Mouse (Mus musculus) midbrain, embryonic 15.5 days (tissue): ENCODE data around the gene Rcbtb2. TPM values are rescaled to one million over a fixed set of nuclear protein-coding genes. Genes with fewer than 3 reads are reported as not detected.
A peak's percentile ranks its signal among the peaks of the same experiment; 100 is the strongest.

Experiments used
- ATAC-seq: fragments of 200-750 bp; cut with Nextera tagmentation; replicated peaks from 2 replicates; pipeline ENCODE4 v1.8.0; 2017; ENCODE audit warnings: moderate TSS enrichment
- H3K27ac ChIP-seq: fragments of 300-500 bp; sonication (generic); 2 replicates; pipeline ENCODE4 v1.5.1; 2015; ENCODE audit warnings: mild to moderate bottlenecking, inconsistent platforms
- H3K27me3 ChIP-seq: fragments of 300-500 bp; sonication (generic); replicated peaks from 2 replicates; pipeline ENCODE4 v1.6.1; 2015; ENCODE audit warnings: inconsistent platforms
- H3K36me3 ChIP-seq: fragments of 300-500 bp; sonication (generic); replicated peaks from 2 replicates; pipeline ENCODE4 v1.6.1; 2015; ENCODE audit warnings: inconsistent platforms
- H3K4me1 ChIP-seq: fragments of 300-500 bp; sonication (generic); 2 replicates; pipeline ENCODE4 v1.6.1; 2015; ENCODE audit warnings: inconsistent platforms
- H3K4me2 ChIP-seq: fragments of 300-500 bp; sonication (generic); 2 replicates; pipeline ENCODE4 v1.6.1; 2015; ENCODE audit warnings: inconsistent platforms, mild to moderate bottlenecking, moderate library complexity
- H3K4me3 ChIP-seq: fragments of 300-500 bp; sonication (generic); 2 replicates; pipeline ENCODE4 v1.5.1; 2015; ENCODE audit warnings: mild to moderate bottlenecking, inconsistent platforms
- H3K9ac ChIP-seq: fragments of 300-500 bp; sonication (generic); 2 replicates; pipeline ENCODE4 v1.6.1; 2015; ENCODE audit warnings: mild to moderate bottlenecking, inconsistent platforms
- H3K9me3 ChIP-seq: fragments of 300-500 bp; sonication (generic); 2 replicates; pipeline ENCODE4 v1.6.1; 2016; ENCODE audit warnings: inconsistent platforms
- WGBS: fragments of 180-500 bp; shearing (Covaris S2); methylation state at CpG from one replicate; pipeline ENCODE4 v1.1.7; 2015; ENCODE audit warnings: mixed read lengths; 5-methylcytosine and 5-hydroxymethylcytosine counted together
- polyA plus RNA-seq: library from polyadenylated mRNA; unstranded; fragments of >200 nt; fragmentation: Nextera tagmentation; extraction: Ambion mirVana; gene quantifications from 2 replicates; pipeline ENCODE4 v1.2.1, GENCODE M21; 2015

Gene Rcbtb2
- polyA plus RNA-seq, 1 experiment from 2014 or later: 60.3 TPM

DNA sequence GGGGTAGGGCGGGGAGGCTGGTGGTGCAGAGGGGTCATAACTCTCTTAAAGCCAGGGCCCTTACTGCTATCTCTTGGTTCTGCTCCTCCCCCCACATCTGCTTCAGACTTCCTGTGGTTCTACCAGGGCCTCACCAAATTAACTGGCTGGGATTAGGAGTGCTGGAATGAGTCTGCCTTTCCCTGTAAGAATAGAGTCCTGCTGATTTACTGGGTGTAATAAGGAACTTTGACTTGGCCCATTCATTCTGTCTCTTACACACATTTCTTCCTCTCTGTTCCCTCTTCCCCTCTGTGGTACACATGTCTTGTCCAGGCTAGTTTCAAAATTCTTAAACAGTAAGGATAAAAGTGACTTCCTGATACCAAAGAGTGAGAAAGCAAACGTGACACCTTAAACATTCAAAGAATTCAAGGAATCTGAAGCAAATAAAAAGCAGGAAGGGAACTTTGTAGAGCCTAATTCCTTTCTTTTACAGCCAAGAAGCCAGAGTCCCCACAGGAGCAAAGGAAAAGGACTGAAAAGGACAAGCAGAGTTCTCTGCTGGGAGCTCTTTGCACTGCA is 111.7 kb downstream of the Rcbtb2 start:
- WGBS: 12% methylated on average over 2 of the region's 2 CpGs

GRCm38 (mm10) chr14:73237848-73238321 is 115.0 kb downstream of the Rcbtb2 start, which contains the start of gene Lpar6:
Gene Lpar6, plus strand, starts transcription at chr14:73237895.
- no peaks in the 10 kb centered on the region for H3K27me3 ChIP-seq
- H3K4me1 ChIP-seq: peaks cover 19% of the 10 kb centered on the region; the same call in 1 of the 2 replicates
- H3K4me3 ChIP-seq: peak within 1 kb of the TSS; percentile 40
- H3K27ac ChIP-seq: peak within 1 kb of the TSS; percentile 74
- WGBS: under 1% methylated on average over 19 of the region's 19 CpGs
- H3K36me3 ChIP-seq: no peaks in the 10 kb centered on the region
- H3K9ac ChIP-seq: peak within 1 kb of the TSS; percentile 40
- peak; percentile 88 for ATAC-seq
- H3K9me3 ChIP-seq: no peaks in the 10 kb centered on the region
- peak within 1 kb of the TSS; percentile 51 for H3K4me2 ChIP-seq

More for the DNA sequence above, 111.7 kb downstream of the Rcbtb2 start:
- no peaks in the 10 kb centered on the region for H3K36me3 ChIP-seq
- H3K27ac ChIP-seq: no peak overlapping the region
- H3K4me3 ChIP-seq: no peak overlapping the region
- ATAC-seq: no peak
- H3K9me3 ChIP-seq: no peaks in the 10 kb centered on the region
- no peak overlapping the region for H3K9ac ChIP-seq
- peaks cover 24% of the 10 kb centered on the region; the same call in 1 of the 2 replicates for H3K4me1 ChIP-seq
- no peaks in the 10 kb centered on the region for H3K27me3 ChIP-seq
- H3K4me2 ChIP-seq: no peak overlapping the region

DNA sequence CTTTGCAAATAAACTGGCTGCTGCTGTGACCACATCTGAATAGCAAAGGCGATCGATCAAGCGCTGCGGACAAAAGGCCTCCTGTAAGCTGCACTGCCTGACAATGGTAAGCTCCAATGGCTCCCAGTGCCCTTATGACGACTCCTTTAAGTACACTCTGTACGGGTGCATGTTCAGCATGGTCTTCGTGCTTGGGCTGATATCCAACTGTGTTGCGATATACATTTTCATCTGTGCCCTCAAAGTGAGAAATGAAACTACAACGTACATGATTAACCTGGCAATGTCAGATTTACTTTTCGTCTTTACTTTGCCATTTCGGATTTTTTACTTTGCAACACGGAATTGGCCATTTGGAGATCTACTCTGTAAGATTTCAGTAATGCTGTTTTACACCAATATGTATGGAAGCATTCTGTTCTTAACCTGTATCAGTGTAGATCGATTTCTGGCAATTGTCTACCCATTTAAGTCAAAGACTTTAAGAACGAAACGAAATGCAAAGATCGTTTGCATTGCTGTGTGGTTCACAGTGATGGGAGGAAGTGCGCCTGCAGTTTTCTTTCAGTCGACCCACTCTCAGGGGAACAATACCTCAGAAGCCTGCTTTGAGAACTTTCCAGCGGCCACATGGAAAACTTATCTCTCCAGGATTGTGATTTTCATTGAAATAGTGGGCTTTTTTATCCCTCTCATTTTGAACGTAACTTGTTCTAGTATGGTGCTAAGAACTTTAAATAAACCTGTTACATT is 115.8 kb downstream of the Rcbtb2 start:
- H3K27me3 ChIP-seq: no peaks in the 10 kb centered on the region
- ATAC-seq: peak; percentile 89
- peak overlapping the region; percentile 40 for H3K9ac ChIP-seq
- peaks cover 19% of the 10 kb centered on the region; the same call in 1 of the 2 replicates for H3K4me1 ChIP-seq
- H3K36me3 ChIP-seq: no peaks in the 10 kb centered on the region
- H3K4me3 ChIP-seq: peak overlapping the region; percentile 40
- peak overlapping the region; percentile 74 for H3K27ac ChIP-seq
- 1% methylated on average over 20 of the region's 20 CpGs for WGBS
- H3K4me2 ChIP-seq: peak overlapping the region; percentile 51
- H3K9me3 ChIP-seq: no peaks in the 10 kb centered on the region

- Histone ChIP-seq H3K4me2 (peak overlapping the region; percentile 51), H3K27ac (peak overlapping the region; percentile 74), H3K4me1 (peaks cover 17% of the 10 kb centered on the region; the same call in 1 of the 2 replicates), H3K27me3 (no peaks in the 10 kb centered on the region), H3K9ac (peak overlapping the region; percentile 40; the same call in 1 of the 2 replicates), H3K36me3 (no peaks in the 10 kb centered on the region), H3K9me3 (no peaks in the 10 kb centered on the region), H3K4me3 (peak overlapping the region; percentile 40)
- 2% methylated on average over 6 of the region's 6 CpGs for WGBS
- no peak for ATAC-seq
Observed at GRCm38 (mm10) chr14:73239291-73239690, 116.5 kb downstream of the Rcbtb2 start.

GRCm38 (mm10) chr14:73239857-73240256 is 117.0 kb downstream of the Rcbtb2 start:
- no peak overlapping the region for H3K4me2 ChIP-seq

DNA sequence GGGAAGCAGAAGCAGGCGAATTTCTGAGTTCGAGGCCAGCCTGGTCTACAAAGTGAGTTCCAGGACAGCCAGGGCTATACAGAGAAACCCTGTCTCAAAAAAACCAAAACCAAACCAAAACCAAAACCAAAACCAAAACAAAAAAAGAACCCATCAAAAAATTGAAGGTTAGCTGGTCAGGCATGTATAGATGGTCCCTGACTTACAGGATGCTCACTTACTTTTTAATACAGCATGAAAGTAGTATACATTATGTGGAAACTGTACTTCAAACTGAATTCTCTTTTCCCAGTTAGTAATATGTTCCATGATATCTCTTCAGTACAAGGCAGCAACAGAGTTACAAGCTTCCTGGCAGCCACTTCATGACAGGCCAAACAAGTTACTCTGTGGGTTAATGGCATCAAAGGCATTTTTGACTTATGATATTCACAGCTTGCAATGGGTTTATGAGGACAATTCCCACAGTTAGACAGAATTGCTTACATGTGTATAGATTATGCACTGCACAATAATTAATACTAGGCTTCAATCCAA is 121.3 kb downstream of the Rcbtb2 start:
- no peak overlapping the region for H3K9ac ChIP-seq
- H3K4me1 ChIP-seq: no peaks in the 10 kb centered on the region
- no peak overlapping the region for H3K27ac ChIP-seq
- no peak for ATAC-seq
- H3K4me2 ChIP-seq: no peak overlapping the region
- H3K9me3 ChIP-seq: no peaks in the 10 kb centered on the region
- no peaks in the 10 kb centered on the region for H3K27me3 ChIP-seq
- H3K36me3 ChIP-seq: no peaks in the 10 kb centered on the region
- no peak overlapping the region for H3K4me3 ChIP-seq
- WGBS: 92% methylated on average over 2 of the region's 2 CpGs

More at GRCm38 (mm10) chr14:73239857-73240256, 117.0 kb downstream of the Rcbtb2 start:
- peaks cover 14% of the 10 kb centered on the region; the same call in 1 of the 2 replicates for H3K4me1 ChIP-seq
- H3K27ac ChIP-seq: no peak overlapping the region
- WGBS: 53% methylated on average over 3 of the region's 3 CpGs
- no peak for ATAC-seq
- H3K27me3 ChIP-seq: no peaks in the 10 kb centered on the region
- no peak overlapping the region for H3K9ac ChIP-seq
- H3K36me3 ChIP-seq: no peaks in the 10 kb centered on the region
- H3K9me3 ChIP-seq: no peaks in the 10 kb centered on the region
- H3K4me3 ChIP-seq: no peak overlapping the region

DNA sequence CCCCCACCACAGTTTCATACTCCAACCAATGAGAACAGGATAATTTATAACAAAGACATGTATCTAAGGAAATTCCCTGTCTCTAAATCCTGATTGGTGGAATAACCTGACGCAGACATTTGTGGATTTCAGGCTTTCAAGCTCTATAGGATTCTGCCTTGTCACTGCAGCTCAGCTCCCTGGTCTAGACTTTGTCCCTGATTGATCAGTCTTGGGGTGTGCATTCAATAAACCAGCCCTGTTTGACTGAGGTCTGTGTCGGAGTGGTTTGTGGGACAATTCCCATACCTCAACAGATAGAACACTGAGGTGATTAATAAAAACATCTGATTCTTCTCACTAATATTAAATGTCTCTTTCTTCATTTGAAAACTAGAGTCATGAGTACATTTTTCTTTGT is 127.2 kb downstream of the Rcbtb2 start:
- no peaks in the 10 kb centered on the region for H3K27me3 ChIP-seq
- no peak overlapping the region for H3K4me2 ChIP-seq
- no peak overlapping the region for H3K4me3 ChIP-seq
- 99% methylated on average over 2 of the region's 2 CpGs for WGBS
- no peaks in the 10 kb centered on the region for H3K4me1 ChIP-seq
- ATAC-seq: no peak
- no peak overlapping the region for H3K27ac ChIP-seq
- no peak overlapping the region for H3K9ac ChIP-seq
- no peaks in the 10 kb centered on the region for H3K36me3 ChIP-seq
- H3K9me3 ChIP-seq: no peaks in the 10 kb centered on the region

- Histone ChIP-seq H3K4me3 (no peak overlapping the region), H3K36me3 (no peaks in the 10 kb centered on the region), H3K9me3 (no peaks in the 10 kb centered on the region), H3K27me3 (no peaks in the 10 kb centered on the region), H3K9ac (no peak overlapping the region), H3K4me1 (no peaks in the 10 kb centered on the region), H3K4me2 (no peak overlapping the region), H3K27ac (no peak overlapping the region)
- no peak for ATAC-seq
- 67% methylated on average over 2 of the region's 2 CpGs for WGBS
Observed at GRCm38 (mm10) chr14:73252276-73252675, 129.4 kb downstream of the Rcbtb2 start.

DNA sequence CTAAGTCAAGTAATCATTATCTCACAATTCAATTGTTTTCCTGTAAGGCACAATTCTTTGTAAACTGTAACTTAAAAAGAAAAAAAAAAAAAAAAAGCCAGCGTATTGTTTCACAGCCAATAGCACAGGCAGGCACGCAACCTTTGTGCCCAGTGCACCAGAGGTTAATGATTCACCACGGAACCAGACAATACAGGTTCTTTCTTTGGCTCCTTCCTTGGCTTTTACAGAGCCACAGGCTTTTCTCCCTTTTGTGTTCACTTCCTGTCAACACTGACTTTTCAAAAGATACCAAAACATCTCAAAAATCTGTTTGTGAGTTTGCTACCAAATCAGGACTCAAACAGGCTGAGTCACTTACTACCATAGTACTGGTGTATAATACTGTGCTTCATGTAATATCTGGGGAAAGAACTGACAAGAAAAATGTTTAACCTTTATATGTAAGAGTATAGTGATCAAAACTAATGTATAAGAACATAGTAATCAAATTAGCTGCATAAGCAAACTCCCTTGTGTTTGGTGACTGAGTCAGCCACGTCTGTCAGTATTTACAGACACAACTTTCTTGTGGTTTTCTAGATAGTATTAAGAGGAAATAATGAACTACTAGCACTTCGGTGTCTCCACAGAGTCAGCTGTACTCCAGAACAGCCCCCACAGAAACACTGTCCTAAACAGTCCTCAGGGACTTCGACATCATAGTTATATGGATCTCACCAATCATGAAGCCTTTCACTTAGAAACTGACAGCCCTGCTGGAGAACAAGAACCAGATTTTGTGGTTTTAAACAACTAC is 130.8 kb downstream of the Rcbtb2 start:
- no peaks in the 10 kb centered on the region for H3K27me3 ChIP-seq
- ATAC-seq: no peak
- H3K4me3 ChIP-seq: no peak overlapping the region
- H3K36me3 ChIP-seq: no peaks in the 10 kb centered on the region
- no peaks in the 10 kb centered on the region for H3K9me3 ChIP-seq
- H3K9ac ChIP-seq: no peak overlapping the region
- no peaks in the 10 kb centered on the region for H3K4me1 ChIP-seq
- no peak overlapping the region for H3K4me2 ChIP-seq
- H3K27ac ChIP-seq: no peak overlapping the region
- WGBS: 55% methylated on average over 6 of the region's 6 CpGs

- H3K4me1 ChIP-seq: no peaks in the 10 kb centered on the region
- H3K4me3 ChIP-seq: no peak overlapping the region
- H3K36me3 ChIP-seq: no peaks in the 10 kb centered on the region
- WGBS: 77% methylated on average over 4 of the region's 4 CpGs
- H3K4me2 ChIP-seq: no peak overlapping the region
- H3K9me3 ChIP-seq: no peaks in the 10 kb centered on the region
- ATAC-seq: no peak
- no peaks in the 10 kb centered on the region for H3K27me3 ChIP-seq
- H3K27ac ChIP-seq: no peak overlapping the region
- H3K9ac ChIP-seq: no peak overlapping the region
Observed at GRCm38 (mm10) chr14:73254412-73254811, 131.6 kb downstream of the Rcbtb2 start.

DNA sequence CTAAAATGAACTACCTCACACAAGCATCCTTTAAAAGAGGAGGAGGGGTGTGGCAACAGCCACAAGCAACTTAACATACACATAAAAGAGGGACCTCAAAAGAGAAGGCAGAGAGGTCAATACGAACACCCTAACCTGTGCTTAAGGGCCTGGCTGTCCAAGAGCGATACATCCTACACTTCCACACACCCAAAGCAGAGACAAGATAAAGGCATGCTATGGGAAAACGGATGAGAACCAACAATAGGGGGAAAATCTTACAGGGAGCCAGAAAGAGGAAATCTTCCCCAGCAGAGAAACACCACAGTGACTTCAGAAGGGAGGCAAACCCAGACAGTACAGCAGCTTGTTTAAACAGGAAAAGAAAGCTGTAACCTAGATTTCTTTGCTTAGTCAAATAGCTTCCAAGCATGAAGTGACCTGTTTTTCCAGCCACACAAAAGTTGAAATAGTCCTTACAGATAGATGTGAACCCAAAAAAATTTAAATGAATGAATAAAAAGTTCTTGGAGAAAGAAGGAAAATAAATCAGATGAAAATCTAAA is 132.7 kb downstream of the Rcbtb2 start:
- H3K9ac ChIP-seq: no peak overlapping the region
- H3K4me3 ChIP-seq: no peak overlapping the region
- no peaks in the 10 kb centered on the region for H3K36me3 ChIP-seq
- H3K27me3 ChIP-seq: no peaks in the 10 kb centered on the region
- H3K27ac ChIP-seq: no peak overlapping the region
- H3K9me3 ChIP-seq: no peaks in the 10 kb centered on the region
- no peak overlapping the region for H3K4me2 ChIP-seq
- no peak for ATAC-seq
- 70% methylated on average over 3 of the region's 3 CpGs for WGBS
- no peaks in the 10 kb centered on the region for H3K4me1 ChIP-seq
